Mouse (Mus musculus) small intestine, adult 2 months (tissue): ENCODE results near the gene Scn4a. TPM values are rescaled to one million over a fixed set of nuclear protein-coding genes. Genes with fewer than 3 reads are reported as not detected.

ENCODE experiments used
- H3K27ac ChIP-seq: fragments of 200-500 bp; 2 replicates; pipeline ENCODE4 v1.5.1; 2012; ENCODE audit warnings: low read depth, low read length, control low read depth, inconsistent platforms; ENCODE audit not compliant: insufficient read depth
- H3K27me3 ChIP-seq: fragments of 200-500 bp; 2 replicates; pipeline ENCODE4 v1.6.1; 2012; ENCODE audit warnings: mild to moderate bottlenecking, moderate library complexity, low read length, inconsistent platforms; ENCODE audit not compliant: control insufficient read depth, insufficient read depth
- H3K36me3 ChIP-seq: fragments of 200-500 bp; 2 replicates; pipeline ENCODE4 v1.6.1; 2012; ENCODE audit warnings: mild to moderate bottlenecking, low read length, control low read depth, inconsistent platforms; ENCODE audit not compliant: control insufficient read depth, insufficient read depth
- H3K4me1 ChIP-seq: fragments of 200-500 bp; 2 replicates; pipeline ENCODE4 v1.6.1; 2012; ENCODE audit warnings: low read length, inconsistent platforms, mixed read lengths; ENCODE audit not compliant: control insufficient read depth, insufficient read depth, insufficient read length
- H3K4me3 ChIP-seq: fragments of 200-500 bp; 2 replicates; pipeline ENCODE4 v1.5.1; 2012; ENCODE audit warnings: low read depth, mild to moderate bottlenecking, control low read depth, inconsistent platforms, low read length, moderate library complexity
- CTCF ChIP-seq: fragments of 200-500 bp; IDR thresholded peaks from 2 replicates; pipeline ENCODE4 v1.5.1; 2012; ENCODE audit warnings: low read depth, mild to moderate bottlenecking, control low read depth, inconsistent platforms, low read length, moderate library complexity, mixed read lengths; ENCODE audit not compliant: insufficient replicate concordance, insufficient read length; ENCODE audit errors: extremely low read depth
- POLR2A ChIP-seq: fragments of 200-500 bp; IDR thresholded peaks from 2 replicates; pipeline ENCODE4 v1.6.1; 2012; ENCODE audit warnings: low read depth, mild to moderate bottlenecking, control low read depth, inconsistent platforms, low read length, moderate library complexity
- WGBS: fragments of 180-500 bp; shearing (Covaris S2); methylation state at CpG from one replicate; pipeline ENCODE4 v1.1.7; 2018; 5-methylcytosine and 5-hydroxymethylcytosine counted together
- polyA plus RNA-seq: library from polyadenylated mRNA; depleted of rRNA; stranded (reverse); fragments of >200 nt; gene quantifications from 2 replicates; pipeline ENCODE4 v1.2.3, GENCODE M21; 2012

The Scn4a gene
- polyA plus RNA-seq, 1 experiment: 0.23 TPM

GRCm38 (mm10) chr11:106305348-106306064 lies 47.6 kb downstream of the Scn4a start:
- H3K27ac ChIP-seq: 0 out of 2 replicates have a peak overlapping the region, but pooled peaks have one; percentile 11
- WGBS: 71% methylated on average over 10 of the region's 10 CpGs
- H3K27me3 ChIP-seq: no peaks in the 10 kb centered on the region
- TF ChIP-seq CTCF (no peak), POLR2A (no peak)
- H3K4me3 ChIP-seq: no peak overlapping the region
- no peaks in the 10 kb centered on the region; the same call in 1 of the 2 replicates for H3K4me1 ChIP-seq
- no peaks in the 10 kb centered on the region for H3K36me3 ChIP-seq

GRCm38 (mm10) chr11:106302634-106303033 lies 50.5 kb downstream of the Scn4a start:
- no peak overlapping the region for H3K4me3 ChIP-seq
- 2% methylated on average over 2 of the region's 2 CpGs for WGBS
- H3K27me3 ChIP-seq: no peaks in the 10 kb centered on the region
- no peak overlapping the region for H3K27ac ChIP-seq
- no peaks in the 10 kb centered on the region; the same call in 1 of the 2 replicates for H3K4me1 ChIP-seq
- no peaks in the 10 kb centered on the region for H3K36me3 ChIP-seq
- no peak for TF ChIP-seq POLR2A
- TF ChIP-seq CTCF: peak; percentile 77; the same call in 1 of the 2 replicates

GRCm38 (mm10) chr11:106301765-106302164 lies 51.3 kb downstream of the Scn4a start, which contains the start of gene Gh:
Gh (minus strand) TSS chr11:106301865.
- no peak within 1 kb of the TSS for H3K27ac ChIP-seq
- no peaks in the 10 kb centered on the region; the same call in 1 of the 2 replicates for H3K4me1 ChIP-seq
- WGBS: 80% methylated on average over 9 of the region's 9 CpGs
- no peaks in the 10 kb centered on the region for H3K27me3 ChIP-seq
- no peak within 1 kb of the TSS for H3K4me3 ChIP-seq
- TF ChIP-seq POLR2A: no peak
- TF ChIP-seq CTCF: no peak
- H3K36me3 ChIP-seq: no peaks in the 10 kb centered on the region

GRCm38 (mm10) chr11:106291861-106292260 lies 61.2 kb downstream of the Scn4a start:
- Histone ChIP-seq H3K36me3 (no peaks in the 10 kb centered on the region), H3K27me3 (no peaks in the 10 kb centered on the region), H3K27ac (no peak overlapping the region), H3K4me1 (no peaks in the 10 kb centered on the region), H3K4me3 (no peak overlapping the region)
- WGBS: 70% methylated on average over 2 of the region's 2 CpGs
- no peak for TF ChIP-seq POLR2A
- no peak for TF ChIP-seq CTCF

GRCm38 (mm10) chr11:106290376-106290775 lies 62.7 kb downstream of the Scn4a start:
- no peaks in the 10 kb centered on the region for H3K36me3 ChIP-seq
- H3K27ac ChIP-seq: no peak overlapping the region
- no peaks in the 10 kb centered on the region for H3K27me3 ChIP-seq
- 86% methylated on average over 5 of the region's 5 CpGs for WGBS
- no peak overlapping the region for H3K4me3 ChIP-seq
- TF ChIP-seq CTCF: no peak
- TF ChIP-seq POLR2A: no peak
- no peaks in the 10 kb centered on the region for H3K4me1 ChIP-seq

- no peak overlapping the region for H3K4me3 ChIP-seq
- H3K36me3 ChIP-seq: no peaks in the 10 kb centered on the region
- H3K4me1 ChIP-seq: no peaks in the 10 kb centered on the region
- no peak for TF ChIP-seq POLR2A
- peak; percentile 16; the same call in 1 of the 2 replicates for TF ChIP-seq CTCF
- WGBS: 26% methylated on average over 8 of the region's 8 CpGs
- H3K27me3 ChIP-seq: no peaks in the 10 kb centered on the region
- H3K27ac ChIP-seq: no peak overlapping the region
Observed at GRCm38 (mm10) chr11:106289369-106289768, 63.7 kb downstream of the Scn4a start.

GRCm38 (mm10) chr11:106286987-106287386 lies 66.1 kb downstream of the Scn4a start:
- Histone ChIP-seq H3K36me3 (no peaks in the 10 kb centered on the region), H3K27me3 (no peaks in the 10 kb centered on the region), H3K4me3 (no peak overlapping the region), H3K27ac (no peak overlapping the region), H3K4me1 (no peaks in the 10 kb centered on the region)
- TF ChIP-seq CTCF: no peak
- no peak for TF ChIP-seq POLR2A
- 74% methylated on average over 11 of the region's 11 CpGs for WGBS

- Histone ChIP-seq H3K4me3 (no peak overlapping the region), H3K27me3 (no peaks in the 10 kb centered on the region), H3K4me1 (no peaks in the 10 kb centered on the region), H3K36me3 (no peaks in the 10 kb centered on the region), H3K27ac (no peak overlapping the region)
- TF ChIP-seq POLR2A (no peak), CTCF (no peak)
- WGBS: 77% methylated on average over 7 of the region's 7 CpGs
Observed at GRCm38 (mm10) chr11:106286206-106286605, 66.9 kb downstream of the Scn4a start.
